Mouse (Mus musculus) erythroid progenitor cell, adult 5-6 weeks (primary cell): ENCODE measurements at regions not wholly inside any gene's neighbourhood (a gene's known extent, or its start where the extent isn't known, plus 50 kb on each side); places are given as distances from the start of the nearest gene placed in this dataset.

Experiments used
- ATAC-seq: replicated peaks from 2 replicates; pipeline ENCODE4 v1.8.0; 2016; ENCODE audit warnings: moderate number of reproducible peaks, mild to moderate bottlenecking, moderate TSS enrichment, inconsistent platforms; ENCODE audit not compliant: poor library complexity, low FRiP score, severe bottlenecking

- ATAC-seq: no peak
Observed at GRCm38 (mm10) chr4:45746451-45746850, 52.4 kb upstream of the Aldh1b1 start.

- ATAC-seq: peak; percentile 68
Observed at GRCm38 (mm10) chr4:45745746-45746145, 53.1 kb upstream of the Aldh1b1 start.

GRCm38 (mm10) chr4:45744849-45745407, 53.9 kb upstream of the Aldh1b1 start:
- ATAC-seq: no peak

- no peak for ATAC-seq
Observed at GRCm38 (mm10) chr4:45740779-45741365, 58.0 kb upstream of the Aldh1b1 start.

- no peak for ATAC-seq
Observed at GRCm38 (mm10) chr4:45740319-45740718, 58.5 kb upstream of the Aldh1b1 start.

GRCm38 (mm10) chr4:45739696-45740095, 59.1 kb upstream of the Aldh1b1 start:
- ATAC-seq: no peak

GRCm38 (mm10) chr4:45739168-45739567, 59.7 kb upstream of the Aldh1b1 start:
- ATAC-seq: no peak

- no peak for ATAC-seq
Observed at GRCm38 (mm10) chr4:45738746-45739145, 60.1 kb upstream of the Aldh1b1 start.

GRCm38 (mm10) chr4:45736215-45736815, 62.5 kb upstream of the Aldh1b1 start:
- no peak for ATAC-seq

GRCm38 (mm10) chr4:45734011-45734410, 64.8 kb upstream of the Aldh1b1 start:
- no peak for ATAC-seq

GRCm38 (mm10) chr4:45730862-45731831, 67.7 kb upstream of the Aldh1b1 start:
- no peak for ATAC-seq

GRCm38 (mm10) chr4:45729801-45730200, 69.0 kb upstream of the Aldh1b1 start:
- ATAC-seq: no peak

GRCm38 (mm10) chr4:45728825-45729224, 70.0 kb upstream of the Aldh1b1 start:
- ATAC-seq: no peak

GRCm38 (mm10) chr4:45727915-45728314, 70.9 kb upstream of the Aldh1b1 start:
- ATAC-seq: no peak

GRCm38 (mm10) chr4:45727474-45727873, 71.3 kb upstream of the Aldh1b1 start:
- ATAC-seq: no peak

- no peak for ATAC-seq
Observed at GRCm38 (mm10) chr4:45726783-45727182, 72.0 kb upstream of the Aldh1b1 start.

GRCm38 (mm10) chr4:45725055-45725910, 73.5 kb upstream of the Aldh1b1 start:
- no peak for ATAC-seq

- no peak for ATAC-seq
Observed at GRCm38 (mm10) chr4:45720352-45720751, 78.5 kb upstream of the Aldh1b1 start.

- ATAC-seq: no peak
Observed at GRCm38 (mm10) chr4:45719564-45719963, 79.3 kb upstream of the Aldh1b1 start.

GRCm38 (mm10) chr4:45715878-45716277, 82.9 kb upstream of the Aldh1b1 start:
- ATAC-seq: no peak
